Mouse (Mus musculus) Muller cell, postnatal 12 days (primary cell): ENCODE measurements around the gene Guk1.

Experiments used
- DNase-seq: peaks from one replicate; pipeline ENCODE4 v3.0.0-alpha.2; 2015; ENCODE audit errors: inconsistent ontology term

The Guk1 gene

GRCm38 (mm10) chr11:59163255-59164236, 28.5 kb downstream of the Guk1 start, which contains the start of gene Iba57:
TSS of gene Iba57 (minus strand) at chr11:59163739.
- peak; percentile 99 for DNase-seq

GRCm38 (mm10) chr11:59162443-59163254, 29.4 kb downstream of the Guk1 start:
- DNase-seq, result no peak

- no peak for DNase-seq
Observed at GRCm38 (mm10) chr11:59161398-59161797, 30.6 kb downstream of the Guk1 start.

- no peak for DNase-seq
Observed at GRCm38 (mm10) chr11:59159558-59159957, 32.5 kb downstream of the Guk1 start.

GRCm38 (mm10) chr11:59159099-59159498, 32.9 kb downstream of the Guk1 start:
- DNase-seq, result no peak

- DNase-seq, result no peak
Observed at GRCm38 (mm10) chr11:59155900-59156299, 36.1 kb downstream of the Guk1 start.

- DNase-seq, result no peak
Observed at GRCm38 (mm10) chr11:59154220-59154619, 37.8 kb downstream of the Guk1 start.

GRCm38 (mm10) chr11:59151729-59152128, 40.3 kb downstream of the Guk1 start:
- DNase-seq, result no peak

- no peak for DNase-seq
Observed at GRCm38 (mm10) chr11:59149302-59149701, 42.7 kb downstream of the Guk1 start.

- DNase-seq, result no peak
Observed at GRCm38 (mm10) chr11:59142962-59143361, 49.0 kb downstream of the Guk1 start.

GRCm38 (mm10) chr11:59141772-59142370, 50.1 kb downstream of the Guk1 start:
- DNase-seq, result no peak

- DNase-seq, result no peak
Observed at GRCm38 (mm10) chr11:59138537-59139486, 53.2 kb downstream of the Guk1 start.

GRCm38 (mm10) chr11:59136994-59137706, 54.9 kb downstream of the Guk1 start:
- DNase-seq, result no peak

GRCm38 (mm10) chr11:59135904-59136452, 56.0 kb downstream of the Guk1 start, which contains the start of gene Obscn:
TSS of gene Obscn (minus strand) at chr11:59136402.
- DNase-seq, result no peak

- no peak for DNase-seq
Observed at GRCm38 (mm10) chr11:59135051-59135820, 56.8 kb downstream of the Guk1 start.

GRCm38 (mm10) chr11:59134373-59134997, 57.5 kb downstream of the Guk1 start:
- no peak for DNase-seq
